Mouse (Mus musculus) adrenal gland, adult (tissue): Measurements from ENCODE around the gene Chn1.

Experiments used
- DNase-seq, 2 experiments: peaks; one replicate each; pipeline ENCODE4 v3.0.0; 2022 to 2023; ENCODE audit warnings: low spot score in 1 of 2; ENCODE audit not compliant: inconsistent age in 2 of 2

Gene Chn1

DNA sequence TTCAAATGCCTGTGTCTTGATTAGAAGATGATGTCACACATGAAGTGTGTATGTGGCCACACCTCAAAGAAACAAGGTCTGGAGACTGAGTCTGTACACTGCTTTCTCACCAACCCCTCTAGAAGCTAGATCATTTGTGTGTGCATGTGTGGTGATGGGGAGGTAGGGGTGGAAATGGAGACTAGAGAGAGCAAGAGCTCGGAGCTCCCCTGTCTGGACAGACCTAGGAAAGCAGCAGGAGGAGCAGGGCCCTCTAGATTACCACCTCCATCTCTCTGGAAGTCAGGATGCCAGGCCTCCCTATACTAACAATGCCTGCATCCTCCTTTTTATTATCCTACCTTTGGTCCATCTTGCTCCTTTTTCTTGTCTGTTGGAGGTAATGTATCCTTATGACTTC lies 27.8 kb downstream of the Chn1 start:
- no peak for DNase-seq

DNA sequence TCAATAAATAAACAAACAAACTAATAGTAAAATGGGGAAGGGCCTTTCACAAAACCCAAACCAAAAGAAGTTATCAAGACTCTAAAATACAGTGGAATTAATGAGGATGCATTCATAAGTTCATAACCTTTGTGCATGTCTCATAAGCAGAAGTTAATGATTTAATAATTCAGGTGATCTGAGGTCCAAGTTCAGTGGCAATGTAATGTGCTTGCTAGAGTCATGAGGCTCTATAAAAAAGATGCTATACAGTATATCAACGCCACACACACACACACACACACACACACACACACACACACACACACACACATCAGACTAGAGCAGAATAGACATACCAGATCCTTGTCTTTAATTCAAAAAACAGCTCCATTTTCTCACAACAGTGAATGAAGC lies 28.8 kb downstream of the Chn1 start:
- DNase-seq = no peak

DNA sequence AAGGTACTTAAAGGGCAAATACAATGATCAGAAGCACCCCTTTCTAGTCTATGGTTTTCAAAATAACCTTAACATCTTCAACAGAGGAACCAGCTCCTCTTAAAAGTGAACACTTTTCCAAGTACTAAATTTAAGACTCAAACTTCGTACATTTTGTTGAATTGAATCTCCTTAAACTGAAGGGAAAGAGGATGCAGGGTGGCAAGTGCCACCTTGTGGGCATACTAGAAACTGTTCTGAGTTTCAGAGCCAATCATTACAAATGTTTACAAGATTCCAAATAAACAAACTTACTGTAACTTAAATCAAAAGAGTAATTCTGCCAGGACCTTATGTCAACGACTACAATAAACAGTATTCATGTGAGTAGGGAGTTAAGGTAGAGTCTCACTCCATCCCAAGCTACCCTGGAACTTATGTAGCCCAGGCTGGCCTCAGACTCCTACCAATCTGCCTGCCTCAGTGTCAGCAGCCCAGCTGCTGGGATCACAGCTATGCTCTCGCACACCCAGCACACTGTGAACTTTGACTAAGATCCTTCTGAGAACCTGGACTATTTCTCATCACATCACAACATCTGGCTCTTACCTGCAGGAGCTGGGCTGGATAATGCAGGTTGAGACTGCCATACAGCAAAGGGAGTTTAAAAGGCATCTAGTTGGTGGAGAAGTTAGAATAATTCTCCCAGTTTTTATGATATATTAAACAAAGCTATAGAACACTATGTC lies 29.3 kb downstream of the Chn1 start:
- DNase-seq = peak in 1 of 2 experiments; percentile 75

GRCm38 (mm10) chr2:73741286-73741685 lies 33.9 kb downstream of the Chn1 start:
- no peak for DNase-seq

DNA sequence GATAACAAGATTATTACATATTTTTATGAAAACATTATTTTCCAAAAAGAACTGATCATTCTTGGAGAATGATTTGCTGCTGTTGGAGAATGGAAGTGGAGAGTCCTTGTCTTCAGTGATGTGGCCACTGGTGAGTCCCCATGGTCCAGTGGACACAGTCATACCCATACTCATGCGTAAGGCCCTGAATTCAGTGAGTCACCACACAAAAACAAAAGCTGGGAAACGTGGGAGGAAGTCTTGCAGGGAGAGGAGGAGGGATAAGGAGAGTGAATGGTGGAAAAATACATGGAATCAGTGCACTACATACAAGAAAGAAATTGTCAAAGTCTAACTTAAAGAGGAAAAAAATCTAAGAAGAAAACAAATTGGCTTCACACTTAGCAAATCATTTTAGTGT lies 47.3 kb downstream of the Chn1 start:
- peak in 1 of 2 experiments; percentile 50 for DNase-seq

DNA sequence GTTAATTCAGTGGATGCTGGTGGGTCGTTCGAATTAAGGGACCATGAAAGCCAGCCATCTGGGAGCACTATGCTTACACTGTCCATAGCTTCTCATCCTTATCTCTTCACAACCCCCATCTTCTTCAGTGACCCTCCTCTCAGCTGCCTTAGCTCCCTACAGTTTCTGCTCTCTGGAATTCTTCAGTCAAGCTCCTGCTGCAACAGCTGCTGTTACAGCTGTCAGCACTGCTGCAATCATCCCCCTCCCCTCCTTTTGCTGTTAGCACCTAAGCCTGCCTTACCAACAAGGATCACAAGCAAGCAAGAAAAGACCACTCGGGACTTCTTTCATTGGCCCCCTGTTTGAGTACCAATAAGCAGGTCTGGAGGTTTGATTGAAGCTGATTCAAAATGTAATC lies 50.2 kb downstream of the Chn1 start:
- no peak for DNase-seq

DNA sequence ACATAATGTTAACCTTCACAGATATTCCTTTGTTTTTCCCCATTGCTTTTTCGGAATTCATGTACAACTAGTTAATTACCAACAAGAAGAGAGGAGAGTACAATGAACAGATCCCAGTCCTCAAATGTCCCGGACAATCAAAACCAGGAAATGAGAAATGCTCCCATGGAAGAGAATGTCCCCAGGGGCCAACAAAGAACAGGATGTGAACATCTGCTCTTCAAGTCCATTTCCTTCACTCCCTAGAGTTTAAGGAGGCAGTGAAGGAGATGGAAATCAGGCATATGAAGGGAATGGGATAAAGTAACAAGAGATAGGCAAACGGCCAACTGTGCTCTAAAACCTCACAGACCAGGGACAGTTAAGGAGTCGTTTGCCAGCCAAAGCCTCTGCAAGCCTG lies 53.3 kb downstream of the Chn1 start:
- peak in 1 of 2 experiments; percentile 31 for DNase-seq

DNA sequence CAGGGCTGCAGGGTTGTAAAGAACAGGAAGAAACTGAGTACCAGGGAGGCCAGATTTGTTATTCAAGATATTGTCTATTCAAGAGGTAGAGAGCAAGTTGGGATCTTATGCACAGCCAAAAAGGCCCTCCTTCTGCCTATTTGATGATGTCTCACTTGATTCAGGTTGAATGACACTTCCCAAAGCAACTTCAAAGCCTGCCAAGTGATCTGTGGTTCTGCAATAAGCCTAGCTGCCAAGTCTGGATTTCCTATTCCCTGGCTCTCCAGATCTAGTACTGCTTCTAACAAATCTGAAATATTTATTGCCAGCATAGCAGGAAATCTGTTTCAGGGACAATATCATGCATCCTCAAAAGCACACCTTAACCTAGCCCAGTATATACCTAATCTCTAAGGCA lies 62.7 kb downstream of the Chn1 start:
- DNase-seq = no peak

DNA sequence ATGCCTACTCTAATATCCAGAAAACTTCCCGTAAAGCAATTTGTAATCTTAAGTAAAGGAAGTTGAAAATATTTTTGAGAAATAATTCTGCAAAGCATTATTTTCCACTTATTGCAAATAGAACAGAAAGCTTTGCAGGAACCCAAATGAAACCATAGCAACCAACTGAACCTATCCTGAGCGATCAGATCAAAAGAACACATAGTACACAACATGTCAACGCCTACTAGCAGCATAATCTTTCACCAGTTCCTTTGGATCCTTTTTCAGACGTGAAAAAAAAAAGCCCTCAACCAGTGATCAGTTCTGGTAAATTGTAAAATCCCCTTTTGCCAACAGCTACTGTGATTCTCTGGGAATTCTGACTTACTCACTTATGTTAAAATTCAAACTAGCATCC lies 82.1 kb downstream of the Chn1 start:
- DNase-seq = no peak

DNA sequence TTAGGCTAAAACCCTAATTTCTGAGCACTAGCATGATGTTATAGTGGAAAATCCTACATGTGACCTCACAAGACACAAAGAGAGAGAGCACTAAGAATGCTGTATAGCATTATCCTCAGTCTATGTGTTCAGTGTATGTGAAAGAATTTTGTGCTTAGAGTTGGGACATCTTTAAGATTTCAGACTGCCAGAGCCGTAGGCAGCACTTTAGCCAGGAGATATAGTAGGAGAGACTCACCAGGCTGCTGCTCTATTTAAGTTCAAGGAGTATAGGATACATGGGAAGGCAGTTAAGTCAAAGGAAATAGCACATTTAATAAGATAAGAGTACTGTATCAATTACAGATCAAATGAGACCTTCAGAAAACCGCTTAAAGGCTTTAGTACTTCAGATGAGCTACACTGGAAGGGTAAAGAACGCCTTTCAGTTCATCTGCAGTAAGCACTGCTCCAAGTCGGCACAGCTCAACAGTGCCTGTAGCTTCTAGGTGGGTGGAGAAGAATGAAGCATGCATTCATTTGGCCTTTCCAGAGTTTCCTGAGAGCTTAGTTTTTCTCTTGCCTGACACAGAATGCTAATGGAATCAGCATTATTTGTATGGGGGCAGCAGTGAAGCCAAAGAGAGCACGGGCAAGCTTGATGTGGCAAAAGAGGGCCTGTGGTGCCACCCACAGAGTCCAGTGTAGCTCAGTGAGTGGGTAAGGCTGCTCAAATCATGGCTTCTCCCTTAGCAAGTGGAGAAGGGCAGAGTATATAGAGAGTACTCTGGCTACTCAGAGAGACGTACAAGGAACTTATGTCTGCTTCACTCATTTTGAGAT lies 84.2 kb downstream of the Chn1 start:
- no peak for DNase-seq

DNA sequence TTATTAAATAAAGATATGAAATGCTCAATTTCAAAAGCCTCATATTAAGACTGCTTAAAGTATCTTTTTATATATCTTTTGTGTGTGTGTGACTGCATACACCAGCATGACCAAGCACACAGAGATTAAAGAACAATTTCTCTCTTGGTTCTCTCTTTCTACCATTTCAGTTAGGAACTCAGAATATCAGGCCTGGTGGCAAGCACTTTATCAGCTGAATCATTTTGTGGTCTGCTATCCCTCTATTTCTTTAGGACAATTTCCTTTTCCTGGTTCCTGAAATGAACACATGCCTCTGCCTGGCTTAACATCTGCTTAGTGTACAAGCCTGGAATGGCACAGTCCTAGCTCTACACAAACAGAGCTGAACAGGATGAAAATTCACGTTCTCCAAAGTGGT lies 92.6 kb downstream of the Chn1 start:
- no peak for DNase-seq

DNA sequence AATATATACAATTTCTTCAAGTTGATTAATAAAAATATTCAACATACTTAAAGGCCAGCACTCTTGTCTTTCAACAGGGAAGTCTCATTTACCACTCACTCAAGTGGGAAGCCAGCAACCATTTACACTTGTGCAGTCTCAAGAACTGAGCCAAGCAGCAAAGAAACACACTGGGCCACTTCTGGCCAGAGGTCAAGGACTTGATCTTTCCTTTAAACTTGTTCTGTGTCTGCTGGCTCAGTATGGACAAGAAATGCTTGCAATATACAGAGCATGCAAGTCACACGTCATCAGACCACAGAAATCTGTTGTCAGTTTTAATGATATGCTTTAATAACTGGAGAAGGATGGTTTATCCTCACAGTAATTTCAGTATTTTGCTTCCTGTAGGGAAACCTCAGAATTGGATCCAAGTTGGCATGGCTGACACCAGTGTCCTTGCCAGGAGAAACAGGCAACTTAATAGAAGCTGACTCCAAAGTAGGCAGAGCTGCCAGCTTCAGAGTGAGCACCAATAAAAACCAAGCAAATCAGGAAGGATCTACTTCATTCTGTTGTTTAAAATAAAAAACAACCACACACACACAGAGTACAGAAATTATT lies 94.6 kb downstream of the Chn1 start:
- peak; percentile 16 to 74 for DNase-seq

DNA sequence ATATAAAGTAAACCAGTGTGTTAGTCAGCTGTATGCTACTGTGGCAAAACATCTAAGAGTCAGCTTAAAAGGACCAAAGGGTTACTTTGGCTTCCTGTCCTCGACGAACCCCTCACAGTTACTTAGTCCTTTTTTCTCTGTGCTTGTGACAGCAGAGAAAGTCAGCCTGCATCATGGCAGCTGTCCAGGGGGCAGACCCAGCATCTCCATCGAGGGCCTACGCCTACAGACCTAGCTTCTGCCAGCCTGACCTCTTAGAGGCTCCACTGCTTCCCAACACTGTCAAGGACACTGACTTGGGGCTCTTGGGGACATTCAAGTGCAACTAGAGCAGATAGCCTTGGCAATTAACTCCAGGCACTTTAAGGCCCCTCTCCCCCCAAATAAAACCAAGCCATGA lies 106.5 kb downstream of the Chn1 start:
- no peak for DNase-seq

GRCm38 (mm10) chr2:73660566-73661134 lies 114.5 kb downstream of the Chn1 start:
- DNase-seq = peak in 1 of 2 experiments; percentile 35

- DNase-seq = peak; percentile 38 to 74
These were observed 115.2 kb downstream of the Chn1 start for GRCm38 (mm10) chr2:73659726-73660565.

DNA sequence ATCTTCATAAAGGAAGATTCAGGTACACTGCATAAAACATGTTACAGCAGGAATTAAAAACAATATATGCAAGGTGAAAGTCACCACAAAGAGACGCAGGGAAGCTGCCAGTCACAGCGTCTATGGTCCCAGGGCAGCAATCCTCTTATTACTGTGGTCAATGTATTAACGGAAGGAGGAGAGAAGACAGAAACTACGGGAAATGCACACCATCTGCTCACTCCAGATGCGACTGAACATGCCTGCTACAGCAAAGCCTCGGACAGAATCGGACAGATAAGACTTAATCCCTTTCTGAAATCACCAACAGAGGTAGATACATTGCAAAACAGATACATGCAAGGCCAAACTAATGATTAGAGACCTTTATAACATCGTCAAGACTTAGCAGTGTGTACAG lies 116.1 kb downstream of the Chn1 start:
- DNase-seq = no peak

- no peak for DNase-seq
These were observed 117.2 kb downstream of the Chn1 start for GRCm38 (mm10) chr2:73657961-73658360.

DNA sequence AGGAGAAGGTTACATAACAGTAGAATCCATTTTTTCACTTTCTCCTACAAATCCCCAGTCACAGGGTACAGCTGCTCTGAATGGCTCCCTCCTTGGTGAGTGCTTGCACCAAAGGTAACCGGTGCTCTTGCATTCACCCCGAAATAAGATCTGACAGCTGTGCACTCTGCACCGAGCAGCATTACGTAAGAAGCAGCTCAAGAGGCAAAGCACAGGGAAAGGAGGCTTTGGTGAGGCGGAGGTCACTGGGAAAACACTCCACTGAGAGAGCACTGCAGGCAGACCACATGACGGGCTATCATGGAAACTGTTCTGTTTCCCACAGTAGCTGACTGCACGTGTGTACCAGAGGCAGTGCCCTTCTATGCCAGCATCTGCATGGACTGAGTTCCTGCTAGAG lies 118.0 kb downstream of the Chn1 start:
- peak; percentile 36 to 56 for DNase-seq

GRCm38 (mm10) chr2:73655663-73656062 lies 119.5 kb downstream of the Chn1 start:
- DNase-seq = no peak

- no peak for DNase-seq
These were observed 120.3 kb downstream of the Chn1 start for GRCm38 (mm10) chr2:73654892-73655243.
